Mouse (Mus musculus): Measurements from ENCODE around the gene Rbfox3.

GRCm38 (mm10) chr11:118570164-118570563 lies 341.2 kb downstream of the Rbfox3 start:
- TF ChIP-seq CHD2 (IDR thresholded peaks at IDR 0.05; ENCODE audit: low read length) (no peak), JUND (conservative IDR thresholded peaks at IDR 0.05; ENCODE audit: low read depth, low read length) (no peak), POLR2A (IDR thresholded peaks at IDR 0.05; ENCODE audit: low read depth, low read length) (no peak), CTCF (conservative IDR thresholded peaks at IDR 0.05 in 1 of 2, IDR thresholded peaks at IDR 0.05 in 1 of 2; ENCODE audit: low read depth in 2 of 2, low read length in 2 of 2) (no peak), NRF1 (IDR thresholded peaks at IDR 0.05; ENCODE audit: low read depth, low read length) (no peak), MAZ (IDR thresholded peaks at IDR 0.05; ENCODE audit: low read depth, low read length) (no peak)

All from CH12.LX (cell line).